Mouse (Mus musculus) mesoderm, embryonic 11.5 days (tissue): ENCODE results near the gene Defa2.
"Not testable (repeated sequence)": the region's sequence is repeated elsewhere in the genome, so short reads cannot be mapped to it uniquely, and the experiment has no call there.

Source experiments
- DNase-seq: peaks from one replicate; pipeline ENCODE4 v3.0.0-alpha.2; 2012; ENCODE audit warnings: low read depth, low spot score

Gene Defa2

GRCm38 (mm10) chr8:21378215-21378614, at the start of gene Defa2:
Defa2 (plus strand) TSS chr8:21378515.
- not testable (repeated sequence) for DNase-seq

GRCm38 (mm10) chr8:21391511-21391910, 13.2 kb downstream of the Defa2 start, which contains the start of gene Defa33:
Defa33 (plus strand) TSS chr8:21391811.
- not testable (repeated sequence) for DNase-seq

GRCm38 (mm10) chr8:21427111-21427510, 48.8 kb downstream of the Defa2 start, which contains the start of gene Defa36:
Defa36 (plus strand) TSS chr8:21427411.
- not testable (repeated sequence) for DNase-seq
